Mouse (Mus musculus): ENCODE data around the gene Cdc42ep3. TPM values are rescaled to one million over a fixed set of nuclear protein-coding genes. Genes with fewer than 3 reads are reported as not detected.

Gene Cdc42ep3
- total RNA-seq (2021) = 1 to 10 TPM; 6.2 to 9.8 TPM
- long read RNA-seq, experiment 1, transcript Cdc42ep3-201 (2 exons, 2,265 nt) = major isoform, 9 of 9 reads
- long read RNA-seq, experiment 1, partial matches to known transcripts = 0 of 9 reads
- long read RNA-seq, experiment 1, other reads (novel, unspliced or antisense) = 0 of 9 reads
- long read RNA-seq, experiment 2, transcript Cdc42ep3-201 (2 exons, 2,265 nt) = major isoform, 9 of 10 reads
- long read RNA-seq, experiment 2, partial matches to known transcripts = 0 of 10 reads
- long read RNA-seq, experiment 2, other reads (novel, unspliced or antisense) = 1 of 10 reads

DNA sequence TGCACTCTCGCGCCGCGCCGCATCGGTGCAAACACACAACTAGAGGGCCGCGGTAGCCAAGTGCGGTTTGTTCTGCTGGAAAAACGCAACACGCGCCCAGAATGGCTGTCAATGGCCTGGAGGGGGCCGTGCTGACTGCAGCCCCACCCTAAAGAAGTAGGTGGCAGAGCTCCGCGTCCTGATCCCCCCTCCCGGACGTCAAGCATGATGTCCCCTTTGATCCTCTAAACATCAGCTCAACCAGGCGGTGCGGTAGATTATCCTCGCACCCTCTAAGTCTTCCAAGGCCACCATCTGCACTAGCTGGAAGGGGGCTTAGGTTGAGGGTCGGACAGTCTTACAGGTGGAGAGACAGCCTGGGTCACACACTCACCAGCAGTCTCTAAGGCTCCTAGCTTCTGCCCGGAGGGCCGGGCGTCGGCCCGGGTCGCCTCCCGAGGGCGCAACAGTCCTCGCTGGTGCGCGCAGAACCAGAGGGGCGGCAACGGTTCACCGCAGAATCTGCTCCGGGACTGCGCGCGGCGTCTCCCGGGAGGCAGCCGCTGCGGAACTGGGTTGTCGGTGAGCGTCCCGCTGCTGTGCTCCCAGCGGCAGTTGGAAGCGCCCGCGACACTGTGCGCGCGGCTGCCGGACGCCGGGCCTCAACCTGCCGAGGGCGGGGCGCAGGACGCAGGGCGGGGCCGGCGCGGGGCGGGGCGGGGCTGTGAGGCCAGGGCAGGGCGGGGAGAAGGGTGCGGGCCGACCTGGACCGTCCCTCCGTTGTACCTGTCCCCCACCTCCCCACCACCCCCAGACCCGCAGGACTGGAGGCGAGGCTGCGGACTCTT, at the start of gene Cdc42ep3:
Gene Cdc42ep3 (minus strand): TSS at position 648 of the 827 bp plus-strand sequence.
- DNase-seq (ENCODE audit: low spot score in 2 of 2) = peak; percentile 32 to 50

DNA sequence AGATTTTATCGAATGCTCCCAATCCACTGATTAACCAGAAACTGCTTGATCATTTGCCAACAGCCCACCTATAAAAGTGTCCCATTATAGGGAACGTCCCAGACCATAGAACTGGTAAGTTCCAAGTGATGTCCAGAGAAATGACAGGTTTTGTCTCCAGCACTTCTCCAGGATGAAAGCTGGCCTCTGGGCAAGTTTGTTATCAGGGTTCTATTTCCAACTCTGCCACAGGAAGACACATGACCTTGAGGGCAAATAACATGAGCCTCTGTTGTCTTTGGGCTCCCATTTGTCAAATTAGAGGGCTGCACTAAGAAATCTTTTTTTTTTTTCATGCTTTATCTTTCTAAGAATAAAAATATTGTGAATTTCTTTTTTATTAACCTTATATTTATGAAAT, 45.5 kb upstream of the Cdc42ep3 start:
- DNase-seq (ENCODE audit: low spot score in 2 of 2) = no peak

DNA sequence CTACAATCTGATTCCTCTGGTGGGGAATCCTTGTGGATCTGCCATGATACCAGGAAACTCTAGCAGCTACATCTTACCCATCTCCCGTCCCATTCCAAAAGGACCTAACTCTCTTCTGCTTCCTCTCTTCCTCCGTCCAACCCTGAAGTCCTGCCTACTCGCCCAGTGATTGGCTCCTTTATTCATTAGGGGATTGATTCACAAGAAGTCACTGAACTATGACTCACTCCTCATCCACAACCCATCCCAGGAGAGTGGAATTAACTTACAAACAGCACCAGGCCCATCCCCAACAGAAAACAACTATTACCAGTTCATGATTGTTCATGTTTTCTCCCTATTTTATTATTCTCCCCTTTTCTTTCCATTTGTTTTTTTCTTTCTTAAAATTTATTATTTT, 43.5 kb upstream of the Cdc42ep3 start:
- DNase-seq (ENCODE audit: low spot score in 2 of 2) = no peak

- DNase-seq (ENCODE audit: low spot score in 2 of 2) = no peak
Measured at GRCm38 (mm10) chr17:79394799-79395198, 39.9 kb upstream of the Cdc42ep3 start.

DNA sequence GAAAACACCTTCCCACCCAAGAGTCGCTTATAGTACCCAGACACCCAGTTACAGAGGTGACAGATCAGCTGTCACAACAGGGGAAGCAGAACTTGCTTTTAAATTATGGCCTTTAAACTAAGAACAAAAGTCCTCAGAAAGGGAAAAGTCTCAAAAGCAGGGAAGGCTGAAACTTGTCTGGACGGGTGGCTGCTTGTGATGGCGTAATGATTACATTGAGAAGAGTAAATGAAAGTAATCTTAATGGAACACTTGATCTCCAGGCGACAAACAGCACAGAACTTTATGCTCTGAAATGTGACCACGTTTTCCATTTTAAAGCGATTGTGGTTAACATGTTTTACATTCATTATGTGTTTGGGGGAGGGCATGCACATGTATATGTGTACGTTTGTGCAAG, 39.0 kb upstream of the Cdc42ep3 start:
- DNase-seq (ENCODE audit: low spot score in 2 of 2) = no peak

DNA sequence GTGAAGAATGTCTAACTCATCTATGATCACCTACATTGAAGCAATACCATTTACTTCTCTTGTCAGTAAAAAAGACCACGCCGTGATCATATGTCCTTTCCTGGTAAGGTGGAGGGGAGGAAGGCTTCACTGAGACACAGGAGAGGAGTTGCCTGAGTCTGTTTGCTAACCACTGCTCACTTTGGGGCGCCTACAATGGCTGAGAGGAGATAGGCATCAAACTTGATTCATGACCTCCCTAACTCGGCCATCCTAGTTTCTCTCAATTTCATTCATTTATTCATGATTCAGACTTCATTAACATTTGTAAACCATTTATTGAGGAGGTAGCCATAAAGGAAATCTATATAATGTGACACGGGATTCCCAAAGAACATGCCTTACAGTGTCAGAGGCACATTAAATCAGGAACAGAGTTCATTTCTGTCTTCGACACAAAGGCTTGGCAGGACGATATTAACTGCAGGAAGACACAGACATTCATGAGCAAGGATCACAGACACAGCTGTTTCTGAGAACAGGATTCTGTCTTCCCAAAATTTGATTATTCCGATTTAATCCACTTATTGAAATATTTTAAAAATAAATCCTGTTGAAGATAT, 32.7 kb upstream of the Cdc42ep3 start:
- DNase-seq (ENCODE audit: low spot score in 2 of 2) = no peak

DNA sequence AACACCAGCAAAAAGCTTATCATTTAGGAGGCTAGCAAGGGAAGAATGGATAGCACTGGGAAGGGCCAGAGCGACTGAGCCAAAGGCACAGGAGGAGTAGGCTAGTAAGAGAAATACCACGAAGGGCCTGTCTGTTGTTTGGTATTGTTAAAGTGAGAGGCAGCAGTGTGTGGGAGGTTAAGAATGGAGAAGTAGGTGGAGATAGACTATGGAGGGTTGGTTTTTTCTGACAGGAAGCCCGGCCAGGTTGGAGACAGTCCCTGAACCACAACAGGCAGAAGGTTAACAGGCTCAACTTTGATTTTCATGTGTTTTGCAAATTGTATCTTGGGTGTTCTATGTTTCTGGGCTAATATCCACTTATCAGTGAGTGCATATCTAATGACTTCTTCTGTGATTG, 26.6 kb upstream of the Cdc42ep3 start:
- DNase-seq (ENCODE audit: low spot score in 2 of 2) = no peak

DNA sequence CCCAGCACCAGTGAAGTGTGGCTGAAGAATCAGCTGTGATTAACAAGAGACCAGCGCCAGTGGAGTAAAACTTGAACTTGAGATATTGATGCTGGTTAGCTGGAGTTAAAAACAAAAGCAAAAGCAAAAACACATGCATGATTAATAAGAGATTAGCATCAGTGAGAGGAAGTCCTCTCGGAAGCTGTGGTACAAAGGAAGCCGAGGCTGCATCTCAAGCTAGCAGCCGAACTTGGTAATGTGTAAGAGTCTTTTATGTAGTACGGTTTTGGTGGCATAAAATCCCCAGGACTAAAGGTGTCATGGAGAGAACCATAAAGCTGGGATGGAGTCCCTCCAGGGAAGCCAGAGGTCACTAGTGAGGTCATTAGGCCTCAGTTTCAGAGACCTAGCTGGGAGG, 24.3 kb upstream of the Cdc42ep3 start:
- DNase-seq (ENCODE audit: low spot score in 2 of 2) = no peak

DNA sequence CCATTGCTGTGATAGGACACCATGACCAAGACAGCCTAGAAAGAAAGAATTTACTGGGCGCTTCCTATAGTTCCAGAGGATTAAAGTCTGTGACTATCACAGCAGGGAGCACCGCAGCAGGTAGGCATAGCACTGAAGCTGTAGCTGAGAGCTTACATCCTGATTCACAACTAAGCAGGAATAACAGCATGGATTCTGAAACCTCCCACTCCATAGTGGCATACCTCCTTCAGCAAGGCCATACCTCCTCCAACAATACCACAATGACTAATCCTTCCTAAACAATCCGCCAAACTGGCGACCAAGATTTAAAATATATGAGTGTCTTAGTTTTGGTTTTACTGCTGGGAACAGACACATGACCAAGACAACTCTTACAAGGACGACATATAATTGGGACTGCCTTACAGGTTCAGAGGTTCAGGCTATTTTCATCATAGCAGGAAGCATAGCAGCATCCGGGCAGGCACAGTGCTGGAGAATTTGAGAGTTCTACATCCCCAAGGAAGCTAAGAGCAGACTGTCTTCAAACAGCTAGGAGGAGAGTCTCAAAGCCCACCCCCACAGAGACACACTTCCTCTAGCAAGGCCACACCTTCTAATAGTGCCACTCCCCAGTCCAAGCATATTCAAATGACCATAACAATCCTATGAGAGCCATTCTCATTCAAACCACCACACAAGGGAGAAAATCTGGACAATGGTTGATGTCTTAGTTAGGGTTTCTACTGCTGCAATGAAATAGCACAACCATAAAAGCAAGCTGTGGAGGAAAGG, 21.7 kb upstream of the Cdc42ep3 start:
- no peak for DNase-seq (ENCODE audit: low spot score in 2 of 2)

- DNase-seq (ENCODE audit: low spot score in 2 of 2) = no peak
Measured at GRCm38 (mm10) chr17:79372973-79373372, 18.1 kb upstream of the Cdc42ep3 start.

DNA sequence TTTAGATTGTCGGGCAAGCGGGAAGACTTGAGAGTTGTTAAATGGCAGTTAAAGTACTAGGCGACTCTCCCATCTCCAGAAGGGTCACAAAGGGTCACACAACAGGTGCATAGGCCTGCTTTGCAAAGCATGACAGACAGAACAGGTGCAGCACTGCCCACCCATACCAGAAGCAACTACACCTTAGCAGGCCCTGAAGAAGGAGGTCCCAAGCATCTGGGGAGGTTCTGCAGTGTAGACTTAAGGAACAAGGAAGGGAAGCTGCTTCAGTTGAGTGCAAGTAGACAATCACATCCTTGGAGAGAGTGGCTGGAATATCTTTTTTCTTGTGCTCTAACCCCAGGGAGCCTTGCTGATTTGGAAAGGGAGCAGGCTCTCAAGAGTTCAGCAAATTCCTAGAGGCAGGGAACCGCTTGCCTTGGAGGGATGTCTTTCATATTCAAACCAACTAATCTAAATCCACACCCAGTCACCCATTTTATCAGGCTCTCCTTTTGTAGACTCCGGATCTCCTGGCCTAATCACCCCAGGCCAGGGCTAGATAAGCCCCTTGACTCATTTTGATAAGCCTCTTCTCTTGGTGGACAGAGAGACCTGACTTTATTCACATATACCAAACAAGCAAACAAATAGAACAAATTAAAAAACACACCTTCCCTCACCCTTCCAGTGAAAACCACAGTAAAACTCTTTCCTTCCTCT, 10.0 kb upstream of the Cdc42ep3 start:
- DNase-seq (ENCODE audit: low spot score in 2 of 2) = no peak

GRCm38 (mm10) chr17:79356071-79356601, 1.2 kb upstream of the Cdc42ep3 start:
- DNase-seq (ENCODE audit: low spot score in 2 of 2) = no peak

GRCm38 (mm10) chr17:79355271-79355991, 540 bp upstream of the Cdc42ep3 start:
- peak; percentile 48 to 58 for DNase-seq (ENCODE audit: low spot score in 2 of 2)

GRCm38 (mm10) chr17:79354174-79354443, 782 bp downstream of the Cdc42ep3 start:
- DNase-seq (ENCODE audit: low spot score in 2 of 2) = no peak

- no peak for DNase-seq (ENCODE audit: low spot score in 2 of 2)
Measured at GRCm38 (mm10) chr17:79353446-79354173, 1.3 kb downstream of the Cdc42ep3 start.

DNA sequence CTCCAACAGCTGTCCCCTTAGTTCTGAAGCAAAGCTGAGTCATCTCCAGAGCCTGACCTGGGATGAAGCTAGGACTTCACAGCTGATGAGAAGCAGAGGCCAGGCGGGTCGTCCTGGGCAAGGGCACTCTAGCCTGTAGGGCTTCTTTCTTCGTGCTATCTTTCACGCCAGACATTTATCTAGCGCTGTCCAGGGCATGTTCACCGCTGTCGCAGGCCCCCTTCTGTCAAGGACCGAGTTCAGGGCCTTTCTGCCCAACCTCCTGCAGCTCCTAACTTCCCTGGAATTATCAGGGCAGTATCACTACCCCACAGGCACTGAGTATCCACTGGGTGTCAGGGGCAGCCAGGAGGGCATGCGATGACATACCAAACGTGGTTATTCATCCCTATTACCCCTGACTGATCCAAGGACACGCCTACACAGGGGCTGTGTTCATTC, 4.1 kb downstream of the Cdc42ep3 start:
- no peak for DNase-seq (ENCODE audit: low spot score in 2 of 2)

- DNase-seq (ENCODE audit: low spot score in 2 of 2) = no peak
Measured at GRCm38 (mm10) chr17:79349371-79349770, 5.5 kb downstream of the Cdc42ep3 start.

DNA sequence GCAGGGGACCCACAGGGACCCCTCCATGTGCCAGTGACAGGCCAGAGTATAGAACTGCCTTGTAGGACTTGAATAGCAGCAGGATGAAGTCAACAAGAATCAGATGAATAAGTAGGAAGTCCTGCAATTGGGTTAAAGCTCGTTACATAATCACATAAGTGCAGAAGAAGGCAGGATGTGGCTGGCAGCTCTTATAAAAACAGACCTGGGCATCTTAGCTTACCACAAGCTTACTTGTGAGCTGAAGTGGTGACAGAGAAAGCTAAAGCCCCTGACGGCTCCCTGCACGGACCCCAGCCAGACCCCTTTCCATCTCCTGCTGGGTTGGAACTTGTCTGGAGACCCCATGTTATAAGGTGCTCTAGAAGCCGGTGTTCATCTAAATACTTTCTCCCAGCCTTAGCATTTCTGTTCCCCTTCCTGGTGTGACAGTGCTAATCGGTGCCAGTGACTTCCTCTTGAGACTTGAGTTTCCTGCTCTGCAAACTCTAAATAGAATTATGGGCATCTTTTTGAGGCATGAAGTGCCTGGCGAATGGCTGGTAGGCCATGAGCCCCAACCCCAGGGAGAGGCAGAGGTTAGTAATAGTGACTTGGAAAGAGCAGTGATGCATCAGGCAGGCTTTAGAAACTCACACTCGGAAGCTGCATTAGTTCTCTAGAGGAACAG, 6.8 kb downstream of the Cdc42ep3 start:
- no peak for DNase-seq (ENCODE audit: low spot score in 2 of 2)

GRCm38 (mm10) chr17:79347291-79347690, 7.6 kb downstream of the Cdc42ep3 start:
- DNase-seq (ENCODE audit: low spot score in 2 of 2) = no peak

Data from layer of hippocampus, postnatal 14 days (tissue).